Mouse (Mus musculus): ENCODE measurements around the gene Ddx41.

DNA sequence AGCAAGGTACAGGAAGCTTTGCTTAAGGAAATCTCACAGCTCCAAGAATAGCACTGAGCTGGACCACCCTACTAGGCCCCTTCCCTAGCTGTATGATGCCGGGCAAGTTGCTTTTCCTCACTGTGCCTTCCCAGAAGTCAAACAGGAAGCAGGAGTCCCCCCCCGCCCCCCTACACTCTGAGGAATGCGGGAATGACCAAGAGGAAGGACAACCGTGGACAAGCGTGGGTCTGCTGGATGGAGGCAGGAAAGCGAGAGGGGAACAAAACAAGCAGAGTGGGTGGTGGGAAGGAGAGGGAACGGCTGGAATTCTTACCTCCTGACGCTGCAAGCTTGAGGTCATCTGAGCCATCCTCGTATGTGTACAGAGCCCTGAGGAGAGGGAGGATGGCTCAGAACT lies 53.4 kb downstream of the Ddx41 start:
- TF ChIP-seq POLR2A (IDR thresholded peaks at IDR 0.05; ENCODE audit: control insufficient read depth, low read depth, low read length) (no peak), CTCF (IDR thresholded peaks at IDR 0.05; ENCODE audit: control insufficient read depth, insufficient read depth, insufficient replicate concordance, low read depth, low read length) (no peak)

All from testis, adult 2 months (tissue).